Mouse (Mus musculus): ENCODE measurements at regions not wholly inside any gene's neighbourhood (a gene's known extent, or its start where the extent isn't known, plus 50 kb on each side); places are given as distances from the start of the nearest gene placed in this dataset.

GRCm38 (mm10) chr4:97408633-97409296, 225.8 kb upstream of the Gm10192 start:
- no peak for ATAC-seq (replicated peaks; ENCODE audit: low FRiP score, low TSS enrichment, poor library complexity, severe bottlenecking)

GRCm38 (mm10) chr4:97394697-97395280, 211.8 kb upstream of the Gm10192 start:
- ATAC-seq (replicated peaks; ENCODE audit: low FRiP score, low TSS enrichment, poor library complexity, severe bottlenecking): no peak

GRCm38 (mm10) chr4:97381084-97381483, 198.1 kb upstream of the Gm10192 start:
- no peak for ATAC-seq (replicated peaks; ENCODE audit: low FRiP score, low TSS enrichment, poor library complexity, severe bottlenecking)

GRCm38 (mm10) chr4:97377593-97378542, 194.9 kb upstream of the Gm10192 start:
- no peak for ATAC-seq (replicated peaks; ENCODE audit: low FRiP score, low TSS enrichment, poor library complexity, severe bottlenecking)

- ATAC-seq (replicated peaks; ENCODE audit: low FRiP score, low TSS enrichment, poor library complexity, severe bottlenecking): no peak
These were observed 177.5 kb upstream of the Gm10192 start for GRCm38 (mm10) chr4:97360473-97360872.

GRCm38 (mm10) chr4:97357958-97358357, 175.0 kb upstream of the Gm10192 start:
- ATAC-seq (replicated peaks; ENCODE audit: low FRiP score, low TSS enrichment, poor library complexity, severe bottlenecking): no peak

GRCm38 (mm10) chr4:97346799-97347198, 163.8 kb upstream of the Gm10192 start:
- ATAC-seq (replicated peaks; ENCODE audit: low FRiP score, low TSS enrichment, poor library complexity, severe bottlenecking): no peak

- no peak for ATAC-seq (replicated peaks; ENCODE audit: low FRiP score, low TSS enrichment, poor library complexity, severe bottlenecking)
These were observed 161.4 kb upstream of the Gm10192 start for GRCm38 (mm10) chr4:97344335-97344734.

- ATAC-seq (replicated peaks; ENCODE audit: low FRiP score, low TSS enrichment, poor library complexity, severe bottlenecking): no peak
These were observed 160.4 kb upstream of the Gm10192 start for GRCm38 (mm10) chr4:97343378-97343777.

All from megakaryocyte-erythroid progenitor cell, adult 5-6 weeks (primary cell).